Mouse (Mus musculus) 416B (cell line): ENCODE measurements around the gene Pcgf5.

Experiments used
- DNase-seq: peaks from one replicate; pipeline ENCODE4 v3.0.0; 2011; ENCODE audit warnings: low read depth

The Pcgf5 gene

DNA sequence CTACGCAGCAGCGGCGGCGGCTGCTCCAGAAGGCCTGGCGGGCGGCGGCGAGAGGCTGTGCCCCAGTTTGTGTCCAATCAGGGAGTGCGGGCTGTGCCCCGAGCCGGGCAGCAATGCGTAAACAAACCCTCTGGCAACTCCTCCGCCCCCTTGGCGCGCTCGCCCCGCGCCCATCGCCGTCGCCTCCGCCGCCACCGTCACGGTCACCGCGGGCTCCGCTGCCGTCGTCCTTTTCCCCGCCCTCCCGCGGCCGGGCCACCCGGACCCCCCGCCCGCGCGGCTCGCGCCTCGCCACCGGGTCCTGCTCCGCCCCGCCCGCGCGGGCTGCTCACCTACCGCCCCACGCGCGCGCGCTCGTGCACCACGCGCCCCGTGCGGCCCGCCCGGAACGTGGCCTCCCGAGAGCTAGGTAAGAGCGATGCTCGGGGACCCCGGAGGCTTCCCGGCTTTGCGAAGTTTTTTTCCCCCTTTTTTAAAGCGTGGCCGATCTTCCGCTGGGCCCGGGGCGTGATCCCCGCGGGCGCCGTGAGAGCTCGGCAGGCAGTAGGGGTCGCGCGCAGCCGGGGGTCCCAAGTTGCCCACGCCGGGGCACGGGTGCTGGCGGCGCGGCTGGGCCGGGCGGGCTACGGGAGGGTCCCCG lies at the start of gene Pcgf5:
Gene Pcgf5 (plus strand): TSS at position 149 of the 640 bp plus-strand sequence.
- no peak for DNase-seq

DNA sequence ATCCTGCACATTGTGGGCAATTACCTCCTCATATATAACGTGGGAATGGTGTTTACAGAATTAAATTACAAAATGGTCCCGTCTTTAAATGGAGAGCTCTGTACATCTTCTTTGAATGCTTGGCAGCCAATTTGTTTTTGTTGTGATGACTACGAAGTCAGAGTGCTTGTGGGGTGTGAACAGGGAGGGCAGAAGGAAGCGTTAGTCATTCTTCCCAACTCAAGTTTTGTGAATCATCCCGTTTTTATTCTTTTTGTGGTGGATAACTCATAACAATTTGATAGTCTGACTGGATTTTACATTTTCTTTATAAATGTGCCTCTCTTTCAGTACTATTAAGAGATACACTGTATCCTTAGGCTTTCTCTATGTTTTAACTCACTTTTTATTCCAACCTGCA lies 42.6 kb upstream of the Pcgf5 start:
- DNase-seq = peak; percentile 3

DNA sequence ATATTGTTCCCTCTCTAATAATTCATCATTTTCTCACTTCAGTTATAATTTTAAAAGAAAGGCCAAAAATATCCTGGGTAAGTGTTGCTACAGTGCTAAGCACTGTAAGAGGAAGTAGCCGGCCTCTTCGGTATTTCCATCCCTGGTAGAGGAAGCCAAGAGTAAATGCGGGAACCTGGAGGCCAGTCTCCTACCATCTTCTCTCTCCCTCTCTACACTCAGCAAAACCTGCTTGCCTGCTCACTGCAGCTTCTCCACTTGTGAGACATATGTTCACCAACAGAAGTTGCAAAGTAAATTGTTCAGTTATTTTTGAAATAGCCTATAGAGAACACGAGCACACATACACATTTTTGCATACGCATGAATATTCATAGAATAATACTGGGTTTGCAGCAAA lies 34.1 kb upstream of the Pcgf5 start:
- no peak for DNase-seq

DNA sequence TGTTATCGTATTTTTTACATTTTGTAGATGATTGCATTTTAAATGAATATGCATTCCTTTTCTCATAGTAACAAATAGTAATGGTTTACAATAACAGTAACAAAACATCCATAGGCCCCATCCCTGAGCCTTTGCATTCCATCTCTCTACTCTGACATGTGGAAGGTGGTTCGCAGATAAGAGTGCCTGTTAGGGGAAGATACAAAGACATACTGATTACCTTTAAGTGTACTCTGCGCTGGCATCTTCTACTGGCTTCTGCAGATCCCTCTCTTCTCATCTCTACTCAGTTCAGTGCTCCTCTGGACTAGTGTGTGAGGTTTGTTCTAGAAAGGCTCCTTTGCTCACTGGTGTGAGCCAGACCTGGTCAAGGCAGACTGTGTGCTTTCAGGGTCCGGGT lies 28.4 kb upstream of the Pcgf5 start:
- no peak for DNase-seq

DNA sequence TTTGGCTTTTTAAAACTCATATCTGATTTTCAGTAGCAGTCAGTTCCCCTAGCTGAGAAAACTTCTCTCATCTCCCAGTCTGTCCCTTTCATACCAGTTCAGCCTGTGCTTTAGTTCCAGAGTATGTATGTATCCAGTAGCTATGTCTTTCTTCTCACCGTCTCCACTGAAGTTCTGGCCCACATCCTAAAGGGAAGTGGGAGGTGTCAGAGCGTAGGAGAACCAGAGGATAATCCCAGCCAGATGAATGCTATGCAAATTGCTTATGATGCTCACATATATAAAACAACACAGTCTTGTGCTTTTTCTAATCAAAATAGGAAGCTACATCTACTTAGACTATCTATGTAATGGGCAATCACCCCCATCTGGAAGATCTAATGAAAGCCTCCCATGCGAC lies 27.0 kb upstream of the Pcgf5 start:
- DNase-seq = no peak

DNA sequence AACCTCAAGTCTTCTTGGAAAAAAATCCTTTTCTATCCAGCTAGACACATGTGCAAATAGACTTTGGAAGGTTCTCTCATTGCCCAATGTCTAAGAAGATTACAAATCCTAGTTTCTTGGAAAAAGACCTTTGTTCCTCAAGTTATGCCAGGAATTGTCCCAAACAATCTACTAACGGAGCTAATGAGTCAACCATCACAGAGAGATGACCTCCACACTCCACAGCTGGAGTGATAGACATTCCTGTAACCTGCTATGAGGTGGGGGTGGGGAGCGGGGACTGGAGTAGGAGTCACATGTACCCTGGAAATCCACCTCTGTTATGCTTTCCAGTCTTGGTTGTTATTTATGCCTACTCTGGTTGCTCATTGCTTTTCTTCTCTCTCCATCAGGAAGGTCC lies 24.8 kb upstream of the Pcgf5 start:
- no peak for DNase-seq

DNA sequence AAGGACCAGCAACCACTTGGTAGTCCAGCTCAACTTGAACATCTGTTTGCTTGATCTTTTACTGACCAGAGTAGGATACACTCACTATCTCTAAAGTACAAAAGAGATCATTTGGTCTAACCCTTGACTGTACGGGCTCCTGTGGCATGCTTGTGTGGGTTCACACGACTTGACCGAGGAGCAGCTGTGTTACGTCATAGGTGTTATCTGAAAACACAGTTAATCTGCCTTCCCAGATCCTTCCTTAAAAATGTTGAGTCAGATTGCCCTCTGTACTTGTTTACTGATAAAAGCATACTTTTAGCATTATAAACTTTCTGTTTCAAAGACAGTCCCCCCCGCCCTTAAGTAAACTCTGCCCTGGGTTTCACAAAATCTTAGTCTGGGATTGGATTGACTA lies 19.4 kb upstream of the Pcgf5 start:
- DNase-seq = peak; percentile 75

DNA sequence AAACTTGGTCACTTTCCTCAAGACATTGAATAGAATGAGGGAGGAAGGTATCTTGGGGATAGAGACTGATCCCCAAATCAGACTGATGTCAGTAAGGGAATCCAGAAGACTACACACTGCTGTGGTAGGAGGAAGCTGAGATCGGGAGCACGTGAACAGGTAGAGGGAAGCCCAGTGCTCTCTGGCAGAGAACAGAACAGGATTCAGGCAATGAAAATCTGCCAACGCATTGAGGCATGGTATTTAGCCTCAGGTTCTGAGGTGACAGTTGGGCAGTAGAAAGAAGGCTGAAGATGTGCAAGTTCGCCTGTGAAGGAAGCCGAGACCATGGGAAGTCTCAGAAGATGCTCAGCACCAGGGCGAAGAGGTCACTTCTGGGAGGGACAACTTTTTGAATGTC lies 733 bp upstream of the Pcgf5 start:
- DNase-seq = no peak

DNA sequence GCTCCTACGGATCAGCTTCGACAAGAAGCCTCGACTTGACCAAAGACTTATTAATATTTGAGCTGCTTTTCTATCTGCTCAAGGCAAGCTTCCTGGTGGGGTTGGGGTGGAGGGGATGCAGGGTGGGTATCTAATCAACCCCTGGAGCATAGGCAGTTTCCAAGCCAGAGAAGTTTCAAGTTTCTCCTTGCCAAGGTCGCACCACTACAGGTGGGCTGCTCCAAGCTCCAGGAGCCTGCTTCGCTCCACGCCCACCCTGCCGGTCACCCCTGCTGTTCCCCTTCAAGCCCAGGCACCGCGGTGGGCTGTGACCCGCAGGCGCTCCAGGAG lies 313 bp upstream of the Pcgf5 start:
- DNase-seq = no peak

DNA sequence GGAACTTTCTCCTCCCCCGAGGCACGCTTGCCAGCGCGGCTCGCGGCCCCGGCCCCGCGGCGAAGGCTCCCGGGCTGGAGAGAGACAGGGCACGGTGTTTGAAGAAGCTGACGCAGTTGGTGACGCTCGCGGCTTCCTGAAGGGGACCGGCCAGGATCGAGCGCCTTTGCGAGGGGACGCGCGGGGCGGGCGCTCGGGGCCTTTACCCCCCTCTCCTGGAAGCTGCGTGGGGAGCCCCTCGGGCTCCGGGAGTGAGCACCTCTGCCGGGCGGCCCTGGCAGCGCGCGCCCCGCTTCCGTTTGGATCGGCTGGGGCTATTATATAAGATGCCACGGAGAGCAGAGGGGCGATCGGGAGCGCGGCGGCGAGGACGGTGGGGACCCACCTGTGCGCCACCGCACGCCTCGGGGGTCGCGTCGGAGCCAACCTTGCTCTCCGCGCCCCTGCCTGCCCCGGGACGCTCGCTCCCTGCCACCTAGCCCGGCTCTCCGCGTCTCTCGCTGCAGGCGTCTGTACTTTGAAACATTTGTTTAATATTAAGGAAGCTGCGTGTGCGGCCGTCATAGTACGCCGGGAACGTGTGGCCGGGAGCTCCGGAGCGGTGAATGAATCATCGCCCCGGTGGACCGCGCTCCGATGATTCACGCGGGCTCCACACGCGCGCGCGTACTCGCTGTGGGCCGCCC lies 835 bp downstream of the Pcgf5 start:
- no peak for DNase-seq

DNA sequence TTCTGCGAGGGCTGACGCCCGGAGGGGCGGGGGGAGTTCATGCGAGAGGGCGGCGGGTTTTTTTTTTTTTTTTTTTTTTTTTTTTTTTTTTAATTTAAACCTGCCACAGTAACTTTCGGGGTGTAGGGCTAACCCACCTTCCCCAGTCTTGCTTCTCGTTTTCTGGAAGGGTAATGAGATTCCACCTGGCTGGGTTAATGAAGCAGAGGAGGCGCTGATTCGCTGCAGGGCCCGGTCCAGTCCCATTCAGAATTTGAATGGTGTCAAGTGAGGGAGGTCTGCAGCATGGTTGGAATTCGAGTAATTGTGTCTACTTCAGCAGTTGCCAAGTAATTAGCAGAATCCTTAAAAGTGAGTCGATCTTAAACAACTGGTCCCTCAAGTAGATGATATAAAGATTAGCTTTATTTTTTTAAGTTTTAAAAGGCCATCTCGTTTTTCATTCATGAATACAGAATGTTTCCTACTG lies 1.4 kb downstream of the Pcgf5 start:
- no peak for DNase-seq

DNA sequence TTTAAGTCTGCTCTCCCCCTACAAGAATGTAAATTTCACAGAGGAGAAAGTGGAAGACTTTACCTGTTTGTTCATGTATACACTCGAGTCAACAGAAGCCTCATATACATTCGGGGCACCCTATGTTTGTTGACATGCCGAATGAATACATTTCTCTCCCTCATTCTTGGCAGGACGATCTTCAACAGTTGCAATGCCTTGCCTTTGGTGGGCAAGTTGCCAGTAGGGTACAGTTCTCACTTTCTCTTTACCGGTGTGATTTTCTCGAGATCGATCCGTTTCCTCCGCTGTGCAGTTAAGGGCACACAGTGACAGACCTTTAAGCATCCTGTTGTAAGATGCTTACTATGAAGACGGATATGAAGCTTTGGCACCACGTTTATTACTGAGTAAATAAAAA lies 2.1 kb downstream of the Pcgf5 start:
- no peak for DNase-seq

DNA sequence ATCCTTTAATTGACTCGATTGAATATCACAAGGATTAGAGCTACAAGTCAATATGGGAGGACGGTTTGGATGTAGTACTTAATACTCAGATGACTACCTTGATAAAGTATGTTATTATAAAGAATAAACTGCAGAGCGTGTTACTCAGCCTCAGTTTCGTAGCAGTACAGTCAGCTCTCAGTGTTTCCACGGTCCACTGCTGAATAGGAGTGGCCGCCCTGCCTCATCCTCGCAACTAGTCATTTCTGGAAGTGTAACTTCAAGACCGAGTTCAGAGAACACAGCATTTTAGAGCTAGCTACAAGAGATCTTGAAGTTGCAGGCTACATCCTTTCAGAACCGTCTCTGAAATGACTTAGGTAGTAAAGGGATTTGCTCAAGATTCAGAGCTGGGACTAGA lies 2.8 kb downstream of the Pcgf5 start:
- no peak for DNase-seq

DNA sequence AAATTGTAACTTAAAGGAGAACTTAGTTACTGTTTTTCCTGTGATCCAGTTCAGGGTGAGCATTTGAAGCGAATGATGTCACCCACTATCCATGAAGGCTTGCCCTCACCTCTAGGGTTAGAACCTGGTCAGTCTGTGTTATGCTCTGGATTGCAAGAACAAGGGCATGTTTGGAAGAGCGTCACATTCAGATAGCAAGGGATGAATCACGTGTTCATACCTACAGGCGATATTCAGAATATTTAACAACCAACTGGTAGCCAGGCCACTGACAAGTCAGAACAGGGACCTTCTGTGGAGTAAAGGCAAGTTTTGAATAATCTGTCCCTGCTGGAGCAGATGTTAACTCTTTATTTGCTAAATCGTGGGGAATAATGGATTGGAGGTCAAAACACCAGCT lies 14.4 kb downstream of the Pcgf5 start:
- no peak for DNase-seq

DNA sequence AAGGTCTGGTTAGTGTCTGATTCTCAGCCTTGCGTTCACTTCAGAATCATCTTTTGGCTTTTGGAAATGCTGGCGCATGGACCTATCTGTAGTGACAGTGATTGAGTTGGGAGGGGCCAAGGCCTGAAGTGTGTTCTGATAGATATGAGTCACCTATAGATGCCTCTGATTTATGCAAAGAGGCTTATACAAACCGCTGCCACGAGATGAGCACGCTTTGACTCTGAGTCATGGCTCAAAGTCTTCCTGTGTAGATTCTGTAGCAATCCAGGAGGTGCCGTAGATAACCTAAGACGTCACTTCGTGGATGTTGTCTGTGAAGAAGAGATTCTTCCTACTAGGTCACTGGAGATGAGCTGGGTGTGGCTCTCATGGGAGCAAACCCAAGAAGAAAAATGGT lies 16.6 kb downstream of the Pcgf5 start:
- DNase-seq = peak; percentile 53

DNA sequence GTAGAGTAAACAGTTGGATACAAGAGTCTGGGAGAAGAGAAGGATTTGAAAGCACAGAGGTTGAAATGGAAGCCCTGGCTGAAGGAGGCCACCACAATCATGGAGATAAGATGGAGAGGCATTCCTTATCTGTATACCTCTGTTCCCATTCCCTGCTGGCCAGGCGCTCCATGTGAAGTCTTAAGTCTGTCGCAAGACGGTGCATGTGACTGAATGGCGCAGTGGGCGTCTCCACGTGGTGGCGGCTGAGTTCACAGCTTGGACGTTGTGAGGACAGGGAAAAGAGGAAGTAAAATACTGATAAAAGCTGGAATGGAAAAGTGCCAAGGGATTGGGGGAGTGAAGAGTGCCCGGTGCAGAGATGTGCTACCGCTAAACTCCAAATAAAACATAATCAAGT lies 23.4 kb downstream of the Pcgf5 start:
- no peak for DNase-seq

DNA sequence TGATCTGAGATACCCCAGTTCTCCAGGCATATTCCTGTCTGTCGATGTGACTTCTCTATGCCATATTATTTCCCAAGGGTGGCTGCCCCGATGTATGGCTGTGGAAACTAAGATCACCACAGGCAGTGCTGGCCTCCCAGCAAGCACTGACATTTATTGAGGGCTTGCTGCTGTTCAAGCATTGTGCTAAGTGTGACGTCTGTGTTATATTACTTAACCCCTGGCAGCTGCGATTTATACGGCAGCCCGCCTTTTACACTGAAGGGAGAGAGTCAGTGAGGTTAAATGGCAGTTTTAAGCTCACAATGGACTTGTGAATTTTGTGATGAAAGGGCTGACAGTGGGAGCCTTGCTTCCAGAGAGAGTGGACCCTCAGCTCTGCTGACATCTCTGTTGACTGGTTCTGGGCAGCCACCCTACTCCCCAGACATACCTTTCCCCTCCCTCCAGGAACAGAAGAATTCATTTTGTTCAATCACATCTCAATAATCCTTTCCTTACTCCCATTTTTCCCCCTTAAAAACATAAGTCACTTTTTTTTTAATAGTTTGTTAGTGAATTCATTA lies 25.0 kb downstream of the Pcgf5 start:
- DNase-seq = no peak

DNA sequence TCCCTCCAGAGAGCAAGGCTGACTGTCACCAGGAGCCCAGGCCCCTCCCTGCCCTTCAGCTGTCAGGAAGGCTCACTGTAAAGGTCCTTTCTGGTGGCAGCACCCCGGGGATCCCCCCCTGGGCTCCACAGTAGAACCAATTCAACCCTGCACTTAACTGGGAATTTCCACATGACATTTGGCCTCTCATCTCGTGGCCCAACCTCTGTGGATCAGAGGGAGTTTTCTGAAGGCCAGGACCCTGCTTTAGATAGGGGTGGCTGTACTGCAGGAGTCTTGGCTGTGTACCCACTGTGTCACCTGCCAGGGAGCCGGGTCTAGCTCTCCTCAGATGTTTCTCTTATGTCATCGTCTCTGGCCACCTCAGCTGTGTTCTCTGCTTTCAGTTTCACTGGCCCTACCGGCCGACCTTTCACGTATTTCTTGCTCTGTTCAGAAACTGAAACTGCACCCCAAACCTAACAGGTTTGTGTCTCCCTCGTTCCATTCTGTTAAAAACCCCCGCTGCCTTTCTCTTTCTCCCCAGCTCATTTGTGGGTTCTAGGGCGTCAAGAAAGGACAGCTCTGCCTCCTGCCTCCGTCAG lies 27.2 kb downstream of the Pcgf5 start:
- no peak for DNase-seq

DNA sequence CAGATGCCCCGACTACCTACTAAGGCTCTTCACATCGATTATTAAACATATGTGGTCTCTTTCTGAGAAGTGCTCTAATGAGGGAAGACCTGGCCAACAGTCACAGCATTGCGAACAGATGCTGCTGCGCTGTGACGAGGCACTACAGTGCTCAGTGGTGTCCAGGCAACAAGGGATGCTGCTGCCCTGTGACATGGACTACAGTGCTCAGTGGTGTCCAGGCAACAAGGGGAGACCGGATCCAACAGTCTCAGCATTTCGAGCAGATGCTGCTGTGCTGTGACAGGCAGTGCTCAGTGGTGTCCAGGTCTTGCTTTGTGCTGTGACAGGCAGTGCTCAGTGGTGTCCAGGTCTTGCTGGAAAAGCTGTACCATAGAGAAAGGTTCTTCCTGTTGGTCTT lies 29.6 kb downstream of the Pcgf5 start:
- no peak for DNase-seq

DNA sequence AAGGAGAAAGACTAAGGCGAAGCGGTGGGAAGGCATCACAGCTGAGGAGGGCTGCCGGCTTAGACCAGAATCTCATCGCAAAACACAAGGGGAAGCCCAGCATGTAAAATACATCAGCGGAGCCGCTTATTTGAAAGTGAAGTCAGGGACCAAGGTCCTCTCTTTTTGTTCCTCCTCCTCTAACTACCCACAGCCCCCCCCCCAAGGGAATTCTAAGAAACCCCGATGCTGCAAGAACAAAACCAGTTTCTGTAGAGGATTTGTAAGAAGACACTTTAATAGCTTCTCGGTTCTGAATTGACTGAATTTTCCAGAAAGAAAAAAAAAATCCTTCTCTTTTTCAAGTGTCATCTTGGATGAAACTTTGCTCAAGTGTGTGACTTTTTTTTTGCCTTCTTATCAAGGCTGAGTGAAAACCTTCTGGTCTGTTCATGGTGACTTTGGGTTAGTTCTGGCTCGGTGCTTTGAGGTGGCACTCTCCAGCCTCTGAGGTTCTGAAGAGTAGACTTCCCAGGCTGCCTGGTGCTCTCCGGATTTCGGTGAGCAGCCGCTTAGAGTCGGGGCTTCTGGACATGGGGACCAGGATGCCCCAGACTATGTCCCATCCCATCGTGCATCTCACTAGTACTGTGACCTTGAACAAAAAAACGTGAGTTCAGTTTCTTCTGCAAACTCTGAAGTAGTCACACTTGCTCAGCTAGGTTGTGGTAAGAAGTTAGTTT lies 30.6 kb downstream of the Pcgf5 start:
- DNase-seq = no peak

DNA sequence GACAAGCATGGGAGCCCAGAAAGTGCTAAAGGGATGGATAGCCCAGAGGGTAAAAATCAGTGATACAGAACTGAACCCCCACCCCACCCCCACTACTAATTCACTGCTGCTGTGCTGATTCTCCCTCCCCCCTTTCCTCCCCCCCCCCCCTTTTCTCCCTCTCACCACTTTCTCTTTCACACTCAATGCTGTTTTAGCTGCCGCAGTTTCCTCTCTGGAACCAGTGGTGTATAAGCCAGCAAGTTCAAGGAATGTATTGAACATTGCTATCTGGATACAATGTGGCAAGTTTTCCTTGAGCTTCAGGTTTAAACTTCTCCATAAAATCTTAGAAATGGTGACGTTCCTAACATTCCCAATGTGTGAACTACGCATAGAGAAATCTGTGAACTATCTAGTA lies 34.8 kb downstream of the Pcgf5 start:
- DNase-seq = no peak

DNA sequence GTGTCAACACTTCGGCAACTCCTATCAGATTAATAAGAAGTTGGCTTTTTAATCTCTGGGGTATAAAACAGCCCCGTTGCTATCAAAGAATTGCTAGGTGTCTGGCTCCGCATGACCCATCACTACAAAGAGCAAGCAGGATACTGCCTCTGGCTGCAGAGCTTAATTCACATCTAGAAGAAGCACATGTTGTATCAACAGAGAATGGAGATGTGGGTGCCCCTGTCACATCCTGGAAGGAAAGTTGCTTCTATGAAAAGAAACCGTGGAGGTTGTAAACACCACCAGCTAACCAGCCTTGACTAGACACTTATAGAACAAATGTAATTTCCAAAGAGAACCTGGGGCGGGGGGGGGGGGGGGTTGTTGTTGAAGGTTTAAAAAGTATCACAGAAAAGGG lies 35.9 kb downstream of the Pcgf5 start:
- no peak for DNase-seq

DNA sequence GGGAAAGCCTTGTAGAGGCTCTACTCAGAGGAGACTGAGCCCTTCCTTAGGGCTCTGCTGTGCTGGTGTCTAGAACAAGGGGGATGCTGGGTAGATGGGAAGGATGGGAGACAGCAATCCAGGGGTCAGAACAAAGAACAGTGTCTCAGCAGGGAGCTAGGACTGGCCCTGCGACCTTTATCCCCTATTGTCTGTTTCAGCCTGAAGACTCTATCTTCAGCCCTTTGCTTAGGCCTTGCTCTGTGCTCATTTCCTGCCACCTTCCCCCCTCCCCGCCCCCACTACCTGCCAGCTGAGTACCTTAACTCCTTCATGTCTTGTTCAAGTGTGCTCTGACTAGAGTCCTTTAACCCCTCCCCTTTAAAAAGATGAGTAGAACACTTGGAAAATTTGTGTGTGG lies 36.3 kb downstream of the Pcgf5 start:
- no peak for DNase-seq
